15 mouse cellular contexts compared by ENCODE assay signal in genomic region chr4:124052387-124052786, GRCm38 (mm10).
DNase-seq lines count a peak whose midpoint lies in the region; ATAC-seq and TF ChIP-seq lines count a peak whose summit lies in the region.
"Had no signal": no experiment of that assay in that cellular context is flagged by ENCODE, and none has a peak within 500 bp of the region (broad histone marks: within the 10 kb centered on the region; RNA-seq: fewer than 3 reads in every experiment).

No protein-coding gene starts in this region.

- ATAC-seq in kidney, embryonic 14.5 days (ENCODE audit: low FRiP score, low TSS enrichment) = no peak
- ATAC-seq in midbrain, embryonic 11.5 days (ENCODE audit: low FRiP score) = no peak
- ATAC-seq: intestine, embryonic 16.5 days had no signal

- peak; percentile 13 to 40 for DNase-seq in cerebellum, adult 2 months
- no peak for DNase-seq in cerebellum, adult 11 months
- peak; percentile 22 to 34 for DNase-seq in layer of hippocampus, adult 2 months (ENCODE audit: low spot score in 2 of 2)
- DNase-seq in layer of hippocampus, postnatal 25 days (ENCODE audit: extremely low spot score in 1 of 2, low spot score in 1 of 2) = no peak
- DNase-seq in cerebellum, postnatal 10 days = peak; percentile 40 to 55
- DNase-seq in lung, postnatal 14 days = peak; percentile 37
- no peak for DNase-seq in midbrain, embryonic 11.5 days (ENCODE audit: low spot score, missing footprints)
- DNase-seq: adrenal gland, postnatal 36 days; heart, adult 18-20 months; thymus, adult 2 months had no signal

- no peak overlapping the region for H3K4me3 ChIP-seq in cerebellum, adult 2 months (replicated peaks; ENCODE audit: insufficient read depth, low read depth, low read length)
- no peak overlapping the region for H3K4me3 ChIP-seq in layer of hippocampus, adult 2 months
- no peak overlapping the region for H3K4me3 ChIP-seq in kidney, embryonic 14.5 days (ENCODE audit: low read length)
- no peak overlapping the region for H3K4me3 ChIP-seq in midbrain, embryonic 11.5 days (ENCODE audit: low read depth, low read length)
- H3K4me3 ChIP-seq: limb, embryonic 12.5 days; neural tube, embryonic 15.5 days had no signal

- H3K9ac ChIP-seq in kidney, embryonic 14.5 days (ENCODE audit: low read depth, low read length) = no peak overlapping the region
- H3K9ac ChIP-seq in midbrain, embryonic 11.5 days (ENCODE audit: low read length) = no peak overlapping the region
- H3K9ac ChIP-seq: limb, embryonic 12.5 days; neural tube, embryonic 15.5 days had no signal

- 3% methylated on average over 2 of the region's 2 CpGs for WGBS in cerebellum, adult 2 months
- WGBS in kidney, embryonic 14.5 days = 71% methylated on average over 2 of the region's 2 CpGs
- WGBS in midbrain, embryonic 11.5 days = 70% methylated on average over 2 of the region's 2 CpGs

- no peaks in the 10 kb centered on the region for H3K9me3 ChIP-seq in kidney, embryonic 14.5 days (ENCODE audit: control insufficient read depth, low read length)
- H3K9me3 ChIP-seq in midbrain, embryonic 11.5 days (ENCODE audit: control insufficient read depth, low read length) = no peaks in the 10 kb centered on the region
- H3K9me3 ChIP-seq: limb, embryonic 12.5 days; neural tube, embryonic 15.5 days had no signal

- H3K4me1 ChIP-seq in cerebellum, adult 2 months (ENCODE audit: control insufficient read depth, insufficient read depth, low read length) = no peaks in the 10 kb centered on the region
- H3K4me1 ChIP-seq in kidney, embryonic 14.5 days (ENCODE audit: control insufficient read depth, insufficient read depth, low read length) = no peaks in the 10 kb centered on the region
- H3K4me1 ChIP-seq in midbrain, embryonic 11.5 days (ENCODE audit: control insufficient read depth, insufficient read depth, low read length) = peaks cover 9% of the 10 kb centered on the region

- no peaks in the 10 kb centered on the region; the same call in 1 of the 2 replicates for H3K27me3 ChIP-seq in cerebellum, adult 2 months (ENCODE audit: control insufficient read depth, insufficient read depth, low read length)
- no peaks in the 10 kb centered on the region for H3K27me3 ChIP-seq in kidney, embryonic 14.5 days (ENCODE audit: control insufficient read depth, insufficient read depth, low read length)
- H3K27me3 ChIP-seq in midbrain, embryonic 11.5 days (ENCODE audit: control insufficient read depth, insufficient read depth, low read length) = no peaks in the 10 kb centered on the region
- H3K27me3 ChIP-seq: limb, embryonic 12.5 days; neural tube, embryonic 15.5 days had no signal

- H3K4me2 ChIP-seq in kidney, embryonic 14.5 days (replicated peaks; ENCODE audit: low read depth, low read length) = no peak overlapping the region
- H3K4me2 ChIP-seq in midbrain, embryonic 11.5 days = no peak overlapping the region
- H3K4me2 ChIP-seq: limb, embryonic 12.5 days; neural tube, embryonic 15.5 days had no signal

- no peak for TF ChIP-seq POLR2A in cerebellum, adult 2 months (IDR thresholded peaks at IDR 0.05; ENCODE audit: borderline replicate concordance, insufficient read depth, low read length)

- no peak overlapping the region for H3K27ac ChIP-seq in cerebellum, adult 2 months (ENCODE audit: insufficient read depth, low read length)
- peak overlapping the region; percentile 21; the same call in 1 of the 2 replicates for H3K27ac ChIP-seq in layer of hippocampus, adult 2 months
- no peak overlapping the region for H3K27ac ChIP-seq in kidney, embryonic 14.5 days (ENCODE audit: low read depth, low read length)
- H3K27ac ChIP-seq in midbrain, embryonic 11.5 days (ENCODE audit: low read depth, low read length) = no peak overlapping the region
- H3K27ac ChIP-seq: limb, embryonic 12.5 days; macrophage; neural tube, embryonic 15.5 days had no signal

- H3K36me3 ChIP-seq in kidney, embryonic 14.5 days (ENCODE audit: control insufficient read depth, insufficient read depth, low read length) = no peaks in the 10 kb centered on the region
- H3K36me3 ChIP-seq in midbrain, embryonic 11.5 days (ENCODE audit: control insufficient read depth, insufficient read depth, low read length) = no peaks in the 10 kb centered on the region
- H3K36me3 ChIP-seq: limb, embryonic 12.5 days; neural tube, embryonic 15.5 days had no signal

- no peak for TF ChIP-seq CTCF in cerebellum, adult 2 months (IDR thresholded peaks at IDR 0.05; ENCODE audit: borderline replicate concordance, insufficient read depth, low read depth, low read length)
- TF ChIP-seq CTCF in layer of hippocampus, adult 2 months (conservative IDR thresholded peaks at IDR 0.05) = no peak

Comparison
In these comparisons a context has a peak if more than half of its experiments do, and no peak if none do; other contexts are left out.
1. DNase-seq: peak in cerebellum, adult 2 months (2 of 2), layer of hippocampus, adult 2 months (2 of 2), cerebellum, postnatal 10 days (2 of 2) and lung, postnatal 14 days (single experiment); none in cerebellum, adult 11 months (single experiment), layer of hippocampus, postnatal 25 days (0 of 2) and midbrain, embryonic 11.5 days (single experiment).